Mouse (Mus musculus) ES-Bruce4 (cell line): ENCODE measurements around the gene Pitpnm3. TPM values are rescaled to one million over a fixed set of nuclear protein-coding genes. Genes with fewer than 3 reads are reported as not detected.

Experiments used
- H3K27ac ChIP-seq: 2 replicates; pipeline ENCODE4 v1.5.1; 2012; ENCODE audit warnings: low read length, inconsistent platforms; ENCODE audit not compliant: insufficient read depth
- H3K27me3 ChIP-seq: 2 replicates; pipeline ENCODE4 v1.6.1; 2012; ENCODE audit warnings: mild to moderate bottlenecking, low read length, inconsistent platforms; ENCODE audit not compliant: control insufficient read depth, poor library complexity, insufficient read depth, severe bottlenecking
- H3K36me3 ChIP-seq: 2 replicates; pipeline ENCODE4 v1.6.1; 2012; ENCODE audit warnings: inconsistent platforms, mild to moderate bottlenecking, low read length, moderate library complexity; ENCODE audit not compliant: control insufficient read depth, poor library complexity, insufficient read depth, severe bottlenecking
- H3K4me1 ChIP-seq: one replicate; pipeline ENCODE4 v1.8.1; 2011; ENCODE audit warnings: low read length; ENCODE audit not compliant: control insufficient read depth, insufficient read depth
- H3K4me3 ChIP-seq: 2 replicates; pipeline ENCODE4 v1.5.1; 2011; ENCODE audit warnings: low read depth, mild to moderate bottlenecking, low read length
- H3K9ac ChIP-seq: 2 replicates; pipeline ENCODE4 v1.6.1; 2012; ENCODE audit warnings: low read depth, mild to moderate bottlenecking, inconsistent platforms; ENCODE audit not compliant: poor library complexity, severe bottlenecking
- H3K9me3 ChIP-seq: replicated peaks from 2 replicates; pipeline ENCODE4 v1.6.1; 2012; ENCODE audit warnings: mild to moderate bottlenecking, low read length, inconsistent platforms; ENCODE audit not compliant: control insufficient read depth, poor library complexity, insufficient read depth, severe bottlenecking
- CTCF ChIP-seq: IDR thresholded peaks from one replicate; pipeline ENCODE4 v1.8.1; 2011; ENCODE audit warnings: low read depth, low read length
- EP300 ChIP-seq: IDR thresholded peaks from 2 replicates; pipeline ENCODE4 v1.6.1; 2011; ENCODE audit warnings: low read depth, low read length; ENCODE audit not compliant: insufficient read depth
- POLR2A ChIP-seq: IDR thresholded peaks from one replicate; pipeline ENCODE4 v1.8.1; 2011; ENCODE audit warnings: low read length; ENCODE audit not compliant: insufficient read depth
- polyA plus RNA-seq: library from polyadenylated mRNA; stranded (reverse); fragments of >200 nt; gene quantifications from 2 replicates; pipeline ENCODE4 v1.2.4, GENCODE M21; 2011; ENCODE audit warnings: low read depth; ENCODE audit not compliant: missing spikeins, insufficient read depth, insufficient read length

Gene Pitpnm3
- polyA plus RNA-seq, 1 experiment: 0.42 TPM

GRCm38 (mm10) chr11:72042631-72043030 is 92.9 kb downstream of the Pitpnm3 start:
- H3K27me3 ChIP-seq: no peaks in the 10 kb centered on the region
- TF ChIP-seq CTCF (no peak), POLR2A (no peak), EP300 (no peak)
- peaks cover 3% of the 10 kb centered on the region for H3K4me1 ChIP-seq
- H3K4me3 ChIP-seq: peak overlapping the region; percentile 95
- H3K9ac ChIP-seq: peak overlapping the region; percentile 81
- H3K27ac ChIP-seq: no peak overlapping the region
- no peaks in the 10 kb centered on the region for H3K9me3 ChIP-seq
- no peaks in the 10 kb centered on the region; the same call in 1 of the 2 replicates for H3K36me3 ChIP-seq

- Histone ChIP-seq H3K4me3 (peak within 1 kb of the TSS; percentile 95), H3K36me3 (no peaks in the 10 kb centered on the region; the same call in 1 of the 2 replicates), H3K27ac (peak within 1 kb of the TSS; percentile 23; the same call in 1 of the 2 replicates), H3K9me3 (no peaks in the 10 kb centered on the region), H3K9ac (peak within 1 kb of the TSS; percentile 81), H3K27me3 (no peaks in the 10 kb centered on the region), H3K4me1 (peaks cover 3% of the 10 kb centered on the region)
- TF ChIP-seq CTCF: no peak
- TF ChIP-seq EP300: no peak
- peak; percentile 56 for TF ChIP-seq POLR2A
These were observed 93.6 kb downstream of the Pitpnm3 start, which contains the start of gene Pimreg for GRCm38 (mm10) chr11:72041768-72042607. Gene Pimreg (plus strand): TSS chr11:72042032.

- TF ChIP-seq POLR2A (no peak), CTCF (no peak), EP300 (no peak)
- H3K36me3 ChIP-seq: no peaks in the 10 kb centered on the region; the same call in 1 of the 2 replicates
- no peaks in the 10 kb centered on the region for H3K27me3 ChIP-seq
- H3K9me3 ChIP-seq: no peaks in the 10 kb centered on the region
- H3K27ac ChIP-seq: no peak overlapping the region
- H3K4me3 ChIP-seq: peak overlapping the region; percentile 89
- H3K9ac ChIP-seq: peak overlapping the region; percentile 46
- peaks cover 3% of the 10 kb centered on the region for H3K4me1 ChIP-seq
These were observed 94.2 kb downstream of the Pitpnm3 start for GRCm38 (mm10) chr11:72041290-72041767.

GRCm38 (mm10) chr11:72039599-72040386 is 95.8 kb downstream of the Pitpnm3 start:
- peaks cover 3% of the 10 kb centered on the region for H3K4me1 ChIP-seq
- H3K9ac ChIP-seq: no peak overlapping the region
- H3K36me3 ChIP-seq: no peaks in the 10 kb centered on the region

GRCm38 (mm10) chr11:72037996-72038395 is 97.6 kb downstream of the Pitpnm3 start:
- H3K4me1 ChIP-seq: peaks cover 3% of the 10 kb centered on the region
- H3K36me3 ChIP-seq: no peaks in the 10 kb centered on the region
- TF ChIP-seq POLR2A: no peak
- no peak for TF ChIP-seq EP300
- peak; percentile 57 for TF ChIP-seq CTCF
- no peak overlapping the region for H3K4me3 ChIP-seq
- H3K9me3 ChIP-seq: no peaks in the 10 kb centered on the region
- H3K27me3 ChIP-seq: no peaks in the 10 kb centered on the region
- H3K9ac ChIP-seq: no peak overlapping the region
- no peak overlapping the region for H3K27ac ChIP-seq

More at GRCm38 (mm10) chr11:72039599-72040386, 95.8 kb downstream of the Pitpnm3 start:
- Histone ChIP-seq H3K9me3 (no peaks in the 10 kb centered on the region), H3K4me3 (no peak overlapping the region), H3K27ac (no peak overlapping the region), H3K27me3 (no peaks in the 10 kb centered on the region)
- TF ChIP-seq EP300 (no peak), POLR2A (no peak), CTCF (no peak)
